ENCODE assay signal across 8 mouse cellular contexts in the genomic region with DNA sequence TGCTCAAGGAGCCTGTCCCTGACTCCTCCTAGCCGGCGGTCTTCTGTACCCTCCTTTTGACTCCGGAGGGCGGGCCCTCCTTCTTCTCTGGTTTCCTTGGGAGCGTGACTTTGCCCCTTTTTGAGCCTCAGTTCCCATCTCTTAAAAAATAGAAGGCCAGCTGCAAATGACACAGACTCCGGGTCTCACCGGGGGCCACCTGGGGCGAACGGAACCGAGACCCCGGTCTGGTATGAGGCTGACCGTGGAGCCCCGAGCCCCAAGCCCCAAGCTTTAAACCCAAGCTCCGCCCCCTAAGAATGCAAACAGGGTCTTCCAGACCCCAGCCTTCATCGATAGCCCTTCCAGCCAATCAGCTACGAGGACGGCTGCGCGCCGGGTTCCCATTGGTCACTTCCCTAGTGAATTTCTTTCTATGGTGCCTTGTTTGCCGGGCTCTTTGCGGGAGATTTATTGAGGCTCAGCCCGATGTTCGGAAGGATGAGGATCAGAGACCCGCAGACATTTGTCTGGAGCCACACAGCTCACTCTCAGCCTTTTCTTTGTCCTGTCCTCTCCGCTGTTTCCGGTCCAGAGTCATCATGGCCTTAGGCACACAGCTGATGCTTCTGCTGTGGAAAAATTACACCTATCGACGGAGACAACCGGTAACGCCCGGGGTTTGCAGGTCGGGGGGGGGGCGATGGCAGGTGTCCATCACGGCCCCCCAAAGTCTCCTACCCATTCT. TPM values are rescaled to one million over a fixed set of nuclear protein-coding genes. Genes with fewer than 3 reads are reported as not detected.
DNase-seq lines count a peak whose midpoint lies in the region; ATAC-seq lines count a peak whose summit lies in the region.

No protein-coding gene starts in this region.

- H3K4me3 ChIP-seq in hindbrain, embryonic 13.5 days = peak overlapping the region; percentile 46
- peak overlapping the region; percentile 32 for H3K4me3 ChIP-seq in limb, embryonic 11.5 days (ENCODE audit: low read depth, low read length)
- peak overlapping the region; percentile 61 for H3K4me3 ChIP-seq in midbrain, embryonic 10.5 days

- DNase-seq in layer of hippocampus, adult 18-20 months (ENCODE audit: low spot score in 2 of 2) = peak; percentile 58 to 75
- no peak for DNase-seq in layer of hippocampus, adult 9-11 months
- peak; percentile 85 for DNase-seq in cerebellum, adult 9-10 months
- DNase-seq in forelimb bud, embryonic 11.5 days (ENCODE audit: low read depth, low spot score) = peak; percentile 93
- peak; percentile 91 for DNase-seq in limb, embryonic 11.5 days (ENCODE audit: low spot score)
- DNase-seq in midbrain, embryonic 10.5 days (ENCODE audit: low spot score) = peak; percentile 92
- peak; percentile 81 to 82 for DNase-seq in spleen, postnatal 10 days (ENCODE audit: low spot score in 2 of 2)

- H3K27me3 ChIP-seq in hindbrain, embryonic 13.5 days = peaks cover 43% of the 10 kb centered on the region
- peaks cover 12% of the 10 kb centered on the region for H3K27me3 ChIP-seq in limb, embryonic 11.5 days (ENCODE audit: control insufficient read depth, insufficient read depth, low read length)
- peaks cover 45% of the 10 kb centered on the region for H3K27me3 ChIP-seq in midbrain, embryonic 10.5 days (ENCODE audit: low read depth, poor library complexity, severe bottlenecking)

- H3K9ac ChIP-seq in hindbrain, embryonic 13.5 days = peak overlapping the region; percentile 63
- H3K9ac ChIP-seq in limb, embryonic 11.5 days (ENCODE audit: low read length) = no peak overlapping the region; the same call in 1 of the 2 replicates

- peak; percentile 60 for ATAC-seq in hindbrain, embryonic 13.5 days (ENCODE audit: low FRiP score)
- ATAC-seq in limb, embryonic 11.5 days (ENCODE audit: insufficient number of reproducible peaks, low FRiP score, low TSS enrichment, low read depth) = peak; percentile 61; the same call in 1 of the 2 replicates

- peaks cover 25% of the 10 kb centered on the region for H3K4me1 ChIP-seq in hindbrain, embryonic 13.5 days (replicated peaks)
- H3K4me1 ChIP-seq in limb, embryonic 11.5 days (ENCODE audit: control insufficient read depth, insufficient read depth, low read length) = peaks cover 6% of the 10 kb centered on the region
- peaks cover 31% of the 10 kb centered on the region for H3K4me1 ChIP-seq in midbrain, embryonic 10.5 days

- no peaks in the 10 kb centered on the region for H3K9me3 ChIP-seq in hindbrain, embryonic 13.5 days
- H3K9me3 ChIP-seq in limb, embryonic 11.5 days (ENCODE audit: control insufficient read depth, low read length) = no peaks in the 10 kb centered on the region
- no peaks in the 10 kb centered on the region; the same call in 1 of the 2 replicates for H3K9me3 ChIP-seq in midbrain, embryonic 10.5 days (replicated peaks)

- H3K36me3 ChIP-seq in hindbrain, embryonic 13.5 days = 0 out of 2 replicates have a peak, but pooled peaks cover 3% of the 10 kb centered on the region
- peaks cover 19% of the 10 kb centered on the region; the same call in 1 of the 2 replicates for H3K36me3 ChIP-seq in limb, embryonic 11.5 days (ENCODE audit: control insufficient read depth, insufficient read depth, low read length)
- H3K36me3 ChIP-seq in midbrain, embryonic 10.5 days = peaks cover 17% of the 10 kb centered on the region; the same call in 1 of the 2 replicates

- WGBS in hindbrain, embryonic 13.5 days = under 1% methylated on average over 35 of the region's 35 CpGs
- 1% methylated on average over 35 of the region's 35 CpGs for WGBS in limb, embryonic 11.5 days
- WGBS in midbrain, embryonic 10.5 days = 1% methylated on average over 35 of the region's 35 CpGs

- H3K4me2 ChIP-seq in hindbrain, embryonic 13.5 days = peak overlapping the region; percentile 73
- H3K4me2 ChIP-seq in limb, embryonic 11.5 days (ENCODE audit: low read depth, severe bottlenecking) = peak overlapping the region; percentile 65

- H3K27ac ChIP-seq in hindbrain, embryonic 13.5 days = peak overlapping the region; percentile 80
- no peak overlapping the region; the same call in 1 of the 2 replicates for H3K27ac ChIP-seq in limb, embryonic 11.5 days (replicated peaks; ENCODE audit: low read depth, low read length)
- peak overlapping the region; percentile 82 for H3K27ac ChIP-seq in midbrain, embryonic 10.5 days (replicated peaks)

RNA-seq across cellular contexts. Expression of gene Abca7, which starts 0.9 kb away (rescaled TPM):
- total RNA-seq in layer of hippocampus, adult 18-20 months (2021) = 10 to 100 TPM; 10.2 to 12.0 TPM
- 5.2 and 6.1 TPM in 2 replicates for polyA plus RNA-seq in hindbrain, embryonic 13.5 days (2015; fragmentation: Nextera tagmentation; extraction: Ambion mirVana)
- 1.3 and 1.4 TPM in 2 replicates for polyA plus RNA-seq in limb, embryonic 11.5 days (2014; fragmentation: Nextera tagmentation; extraction: Ambion mirVana)
- 3.2 and 4.8 TPM in 2 replicates for polyA plus RNA-seq in midbrain, embryonic 10.5 days (2016; fragmentation: Nextera tagmentation; extraction: Ambion mirVana)

RNA-seq across cellular contexts. Expression of gene Cnn2, which starts 8.8 kb away (rescaled TPM):
- total RNA-seq in layer of hippocampus, adult 18-20 months (2021) = 1 to 10 TPM; 3.6 to 5.2 TPM
- 43.7 and 53.1 TPM in 2 replicates for polyA plus RNA-seq in hindbrain, embryonic 13.5 days (2015; fragmentation: Nextera tagmentation; extraction: Ambion mirVana)
- polyA plus RNA-seq in limb, embryonic 11.5 days (2014; fragmentation: Nextera tagmentation; extraction: Ambion mirVana) = 250 and 255 TPM in 2 replicates
- 198 and 199 TPM in 2 replicates for polyA plus RNA-seq in midbrain, embryonic 10.5 days (2016; fragmentation: Nextera tagmentation; extraction: Ambion mirVana)

RNA-seq across cellular contexts. Expression of gene Tmem259, which starts 13.1 kb away (rescaled TPM):
- total RNA-seq in layer of hippocampus, adult 18-20 months (2021) = 100 to 1,000 TPM; 118 to 123 TPM
- polyA plus RNA-seq in hindbrain, embryonic 13.5 days (2015; fragmentation: Nextera tagmentation; extraction: Ambion mirVana) = 16.0 and 16.3 TPM in 2 replicates
- polyA plus RNA-seq in limb, embryonic 11.5 days (2014; fragmentation: Nextera tagmentation; extraction: Ambion mirVana) = 15.7 and 15.9 TPM in 2 replicates
- polyA plus RNA-seq in midbrain, embryonic 10.5 days (2016; fragmentation: Nextera tagmentation; extraction: Ambion mirVana) = 11.0 TPM in 2 replicates

RNA-seq across cellular contexts. Expression of gene Arhgap45, which starts 19.3 kb away (rescaled TPM):
- total RNA-seq in layer of hippocampus, adult 18-20 months (2021) = 1 to 10 TPM; 4.1 to 4.2 TPM
- polyA plus RNA-seq in hindbrain, embryonic 13.5 days (2015; fragmentation: Nextera tagmentation; extraction: Ambion mirVana) = 2.5 and 2.8 TPM in 2 replicates
- 8.5 and 10.8 TPM in 2 replicates for polyA plus RNA-seq in limb, embryonic 11.5 days (2014; fragmentation: Nextera tagmentation; extraction: Ambion mirVana)
- 7.9 and 8.0 TPM in 2 replicates for polyA plus RNA-seq in midbrain, embryonic 10.5 days (2016; fragmentation: Nextera tagmentation; extraction: Ambion mirVana)

RNA-seq across cellular contexts. Expression of gene Grin3b, which starts 26.7 kb away (rescaled TPM):
- total RNA-seq in layer of hippocampus, adult 18-20 months (2021) = under 1 TPM in 1 of 2 experiments, not detected in 1; 0.15 TPM
- polyA plus RNA-seq in hindbrain, embryonic 13.5 days (2015; fragmentation: Nextera tagmentation; extraction: Ambion mirVana) = 0.61 and 0.65 TPM in 2 replicates
- polyA plus RNA-seq in limb, embryonic 11.5 days (2014; fragmentation: Nextera tagmentation; extraction: Ambion mirVana) = 0.23 and 0.41 TPM in 2 replicates
- 0.25 and 0.30 TPM in 2 replicates for polyA plus RNA-seq in midbrain, embryonic 10.5 days (2016; fragmentation: Nextera tagmentation; extraction: Ambion mirVana)
